Mouse (Mus musculus) forebrain, embryonic 14.5 days (tissue): Measurements from ENCODE around the gene Stat4. TPM values are rescaled to one million over a fixed set of nuclear protein-coding genes. Genes with fewer than 3 reads are reported as not detected.
"Not testable (repeated sequence)": the region's sequence is repeated elsewhere in the genome, so short reads cannot be mapped to it uniquely, and the experiment has no call there.

ENCODE experiments used
- ATAC-seq: fragments of 200-750 bp; cut with Nextera tagmentation; 2 replicates; pipeline ENCODE4 v1.8.0; 2017; ENCODE audit warnings: mild to moderate bottlenecking, moderate library complexity
- DNase-seq: peaks from one replicate; pipeline ENCODE4 v3.0.0-alpha.2; 2015; ENCODE audit warnings: low spot score
- H3K27ac ChIP-seq: fragments of 300-500 bp; sonication (generic); 2 replicates; pipeline ENCODE4 v1.5.1; 2014; ENCODE audit warnings: low read depth, mild to moderate bottlenecking, control low read depth, low read length, moderate library complexity
- H3K27me3 ChIP-seq: fragments of 300-500 bp; sonication (generic); replicated peaks from 2 replicates; pipeline ENCODE4 v1.6.1; 2014; ENCODE audit warnings: low read length, control low read depth, mixed read lengths; ENCODE audit not compliant: control insufficient read depth, insufficient read depth
- H3K36me3 ChIP-seq: fragments of 300-500 bp; sonication (generic); 2 replicates; pipeline ENCODE4 v1.6.1; 2014; ENCODE audit warnings: low read length, control low read depth; ENCODE audit not compliant: control insufficient read depth, insufficient read depth
- H3K4me1 ChIP-seq: fragments of 300-500 bp; sonication (generic); 2 replicates; pipeline ENCODE4 v1.6.1; 2014; ENCODE audit warnings: antibody characterized with exemption, low read length, control low read depth; ENCODE audit not compliant: control insufficient read depth, insufficient read depth
- H3K4me2 ChIP-seq: fragments of 300-500 bp; sonication (generic); 2 replicates; pipeline ENCODE4 v1.6.1; 2014; ENCODE audit warnings: mild to moderate bottlenecking, control low read depth, low read length
- H3K4me3 ChIP-seq: fragments of 300-500 bp; sonication (generic); 2 replicates; pipeline ENCODE4 v1.5.1; 2014; ENCODE audit warnings: low read depth, low read length, control low read depth
- H3K9ac ChIP-seq: fragments of 300-500 bp; sonication (generic); 2 replicates; pipeline ENCODE4 v1.6.1; 2014; ENCODE audit warnings: mild to moderate bottlenecking, low read length, control low read depth, moderate library complexity
- H3K9me3 ChIP-seq: fragments of 300-500 bp; sonication (generic); replicated peaks from 2 replicates; pipeline ENCODE4 v1.6.1; 2016; ENCODE audit warnings: low read length, control low read depth, mixed read lengths; ENCODE audit not compliant: control insufficient read depth
- WGBS: fragments of 180-500 bp; shearing (Covaris S2); extraction: QIAGEN DNeasy Blood & Tissue Kit; methylation state at CpG from one replicate; pipeline ENCODE4 v1.1.7; 2014; 5-methylcytosine and 5-hydroxymethylcytosine counted together
- polyA plus RNA-seq: library from polyadenylated mRNA; unstranded; fragments of >200 nt; fragmentation: Nextera tagmentation; extraction: Ambion mirVana; gene quantifications from 2 replicates; pipeline ENCODE4 v1.2.1, GENCODE M21; 2014

Gene Stat4
- polyA plus RNA-seq, 1 experiment from 2014 or later: 1.6 TPM

- Histone ChIP-seq H3K4me1 (peaks cover 7% of the 10 kb centered on the region), H3K36me3 (no peaks in the 10 kb centered on the region), H3K4me2 (no peak overlapping the region), H3K4me3 (no peak overlapping the region), H3K9ac (no peak overlapping the region), H3K9me3 (no peaks in the 10 kb centered on the region), H3K27me3 (no peaks in the 10 kb centered on the region), H3K27ac (no peak overlapping the region)
- 77% methylated on average over 9 of the region's 9 CpGs for WGBS
- DNase-seq: no peak
- ATAC-seq: no peak; the same call in 1 of the 2 replicates
Measured at GRCm38 (mm10) chr1:52039626-52040025, 52.7 kb downstream of the Stat4 start.

- no peaks in the 10 kb centered on the region for H3K27me3 ChIP-seq
- H3K27ac ChIP-seq: no peak overlapping the region
- H3K4me1 ChIP-seq: peaks cover 7% of the 10 kb centered on the region
- no peaks in the 10 kb centered on the region for H3K36me3 ChIP-seq
- no peak overlapping the region for H3K9ac ChIP-seq
- H3K9me3 ChIP-seq: no peaks in the 10 kb centered on the region
- H3K4me2 ChIP-seq: no peak overlapping the region
- DNase-seq (no peak), ATAC-seq (no peak)
- WGBS: 85% methylated on average over 11 of the region's 11 CpGs
- H3K4me3 ChIP-seq: no peak overlapping the region
Measured at GRCm38 (mm10) chr1:52040366-52041061, 53.6 kb downstream of the Stat4 start.

- no peaks in the 10 kb centered on the region for H3K27me3 ChIP-seq
- ATAC-seq (peak; percentile 70; the same call in 1 of the 2 replicates), DNase-seq (peak; percentile 67)
- H3K4me2 ChIP-seq: no peak overlapping the region
- no peak overlapping the region; the same call in 1 of the 2 replicates for H3K27ac ChIP-seq
- H3K4me1 ChIP-seq: peaks cover 7% of the 10 kb centered on the region
- no peaks in the 10 kb centered on the region for H3K36me3 ChIP-seq
- H3K9me3 ChIP-seq: no peaks in the 10 kb centered on the region
- H3K9ac ChIP-seq: no peak overlapping the region
- H3K4me3 ChIP-seq: no peak overlapping the region
- 22% methylated on average over 4 of the region's 4 CpGs for WGBS
Measured at GRCm38 (mm10) chr1:52043191-52043590, 56.2 kb downstream of the Stat4 start.

GRCm38 (mm10) chr1:52046891-52047290, 59.9 kb downstream of the Stat4 start:
- H3K4me1 ChIP-seq, H3K27ac ChIP-seq, ATAC-seq, H3K9me3 ChIP-seq, H3K27me3 ChIP-seq, H3K36me3 ChIP-seq, H3K4me2 ChIP-seq, DNase-seq, H3K4me3 ChIP-seq, H3K9ac ChIP-seq: not testable (repeated sequence)
- 95% methylated on average over 10 of the region's 10 CpGs for WGBS

GRCm38 (mm10) chr1:52048711-52049110, 61.8 kb downstream of the Stat4 start:
- 56% methylated on average over 2 of the region's 2 CpGs for WGBS
- no peaks in the 10 kb centered on the region for H3K36me3 ChIP-seq
- DNase-seq: peak; percentile 32
- H3K9me3 ChIP-seq: no peaks in the 10 kb centered on the region
- no peaks in the 10 kb centered on the region for H3K27me3 ChIP-seq
- ATAC-seq: no peak
- no peak overlapping the region for H3K27ac ChIP-seq
- 0 out of 2 replicates have a peak, but pooled peaks cover 2% of the 10 kb centered on the region for H3K4me1 ChIP-seq
- H3K9ac ChIP-seq: no peak overlapping the region
- no peak overlapping the region for H3K4me3 ChIP-seq
- no peak overlapping the region for H3K4me2 ChIP-seq

GRCm38 (mm10) chr1:52049827-52050226, 62.9 kb downstream of the Stat4 start:
- H3K27me3 ChIP-seq: no peaks in the 10 kb centered on the region
- no peak for DNase-seq
- H3K4me2 ChIP-seq: no peak overlapping the region
- H3K4me1 ChIP-seq: 0 out of 2 replicates have a peak, but pooled peaks cover 2% of the 10 kb centered on the region
- WGBS: 97% methylated on average over 3 of the region's 3 CpGs
- no peak for ATAC-seq
- H3K4me3 ChIP-seq: no peak overlapping the region
- H3K9me3 ChIP-seq: no peaks in the 10 kb centered on the region
- no peak overlapping the region for H3K9ac ChIP-seq
- H3K27ac ChIP-seq: no peak overlapping the region
- H3K36me3 ChIP-seq: no peaks in the 10 kb centered on the region

- DNase-seq (no peak), ATAC-seq (no peak)
- no peak overlapping the region for H3K9ac ChIP-seq
- no peak overlapping the region for H3K4me2 ChIP-seq
- H3K27ac ChIP-seq: no peak overlapping the region
- no peaks in the 10 kb centered on the region for H3K36me3 ChIP-seq
- no peak overlapping the region for H3K4me3 ChIP-seq
- no peaks in the 10 kb centered on the region for H3K9me3 ChIP-seq
- 0 out of 2 replicates have a peak, but pooled peaks cover 2% of the 10 kb centered on the region for H3K4me1 ChIP-seq
- WGBS: 37% methylated on average over 3 of the region's 3 CpGs
- no peaks in the 10 kb centered on the region for H3K27me3 ChIP-seq
Measured at GRCm38 (mm10) chr1:52051542-52051941, 64.6 kb downstream of the Stat4 start.

GRCm38 (mm10) chr1:52052910-52053309, 66.0 kb downstream of the Stat4 start:
- WGBS: 96% methylated on average over 9 of the region's 9 CpGs
- Histone ChIP-seq H3K4me2 (no peak overlapping the region), H3K27ac (no peak overlapping the region), H3K36me3 (no peaks in the 10 kb centered on the region), H3K9me3 (no peaks in the 10 kb centered on the region), H3K9ac (no peak overlapping the region), H3K27me3 (no peaks in the 10 kb centered on the region), H3K4me1 (0 out of 2 replicates have a peak, but pooled peaks cover 2% of the 10 kb centered on the region), H3K4me3 (no peak overlapping the region)
- ATAC-seq: no peak
- DNase-seq: no peak

- no peak overlapping the region for H3K9ac ChIP-seq
- no peak for ATAC-seq
- H3K27ac ChIP-seq: no peak overlapping the region
- no peak overlapping the region for H3K4me3 ChIP-seq
- H3K27me3 ChIP-seq: no peaks in the 10 kb centered on the region
- DNase-seq: no peak
- no peak overlapping the region for H3K4me2 ChIP-seq
- 90% methylated on average over 4 of the region's 4 CpGs for WGBS
- H3K9me3 ChIP-seq: no peaks in the 10 kb centered on the region
- H3K4me1 ChIP-seq: 0 out of 2 replicates have a peak, but pooled peaks cover 2% of the 10 kb centered on the region
- H3K36me3 ChIP-seq: no peaks in the 10 kb centered on the region
Measured at GRCm38 (mm10) chr1:52055947-52056346, 69.0 kb downstream of the Stat4 start.
